In genomic region chr3:52039958-52040357, GRCm38 (mm10) we compare ENCODE assay signal across 22 mouse cellular contexts.
DNase-seq lines count a peak whose midpoint lies in the region.
"Had no signal": no experiment of that assay in that cellular context is flagged by ENCODE, and none has a peak within 500 bp of the region (broad histone marks: within the 10 kb centered on the region; RNA-seq: fewer than 3 reads in every experiment).

No protein-coding gene starts in this region.

- no peaks in the 10 kb centered on the region for H3K27me3 ChIP-seq in forebrain, embryonic 10.5 days (ENCODE audit: poor library complexity, severe bottlenecking)
- H3K27me3 ChIP-seq: CH12.LX; midbrain, embryonic 12.5 days; neural tube, embryonic 13.5 days had no signal

- H3K4me3 ChIP-seq in forebrain, embryonic 10.5 days: no peak overlapping the region
- H3K4me3 ChIP-seq: erythroblast, embryonic 14.5 days; heart, embryonic 13.5 days; left cerebral cortex, adult 2 months; midbrain, embryonic 12.5 days; neural tube, embryonic 13.5 days had no signal

- no peaks in the 10 kb centered on the region for H3K9me3 ChIP-seq in forebrain, embryonic 10.5 days
- H3K9me3 ChIP-seq: heart, embryonic 13.5 days; midbrain, embryonic 12.5 days; neural tube, embryonic 13.5 days had no signal

- WGBS in forebrain, embryonic 10.5 days: 91% methylated on average over 7 of the region's 7 CpGs

- H3K4me1 ChIP-seq in forebrain, embryonic 10.5 days: peaks cover 84% of the 10 kb centered on the region

- 0 out of 2 replicates have a peak, but pooled peaks cover 2% of the 10 kb centered on the region for H3K36me3 ChIP-seq in forebrain, embryonic 10.5 days (replicated peaks)
- H3K36me3 ChIP-seq: heart, embryonic 13.5 days; midbrain, embryonic 12.5 days; neural tube, embryonic 13.5 days had no signal

- H3K27ac ChIP-seq in forebrain, embryonic 10.5 days: no peak overlapping the region
- H3K27ac ChIP-seq: heart, embryonic 13.5 days; hindbrain, embryonic 14.5 days; left cerebral cortex, adult 2 months; macrophage; midbrain, embryonic 12.5 days; neural tube, embryonic 13.5 days had no signal

- peak; percentile 56 for DNase-seq in adrenal gland, postnatal 14 days
- no peak for DNase-seq in adrenal gland, adult 18-20 months (ENCODE audit: low spot score in 2 of 2)
- peak; percentile 87 for DNase-seq in NIH3T3 (ENCODE audit: low read depth)
- DNase-seq in lung, adult 18-20 months: peak; percentile 67 to 89
- DNase-seq in lung, postnatal 14 days: peak; percentile 73
- DNase-seq in thymus, postnatal 14 days: no peak
- DNase-seq in thymus, postnatal 25 days: no peak
- no peak for DNase-seq in forebrain, embryonic 10.5 days (ENCODE audit: extremely low spot score, low spot score)
- DNase-seq: cerebellum, adult 18-20 months; cerebellum, postnatal 36 days; kidney, postnatal 4 days; layer of hippocampus, adult 9-11 months; left cerebral cortex, postnatal 4 days; liver had no signal

Comparison
In these comparisons a context has a peak if more than half of its experiments do, and no peak if none do; other contexts are left out.
1. DNase-seq: peak in adrenal gland, postnatal 14 days (single experiment), NIH3T3 (single experiment), lung, adult 18-20 months (2 of 2) and lung, postnatal 14 days (single experiment); none in adrenal gland, adult 18-20 months (0 of 2), thymus, postnatal 14 days (single experiment), thymus, postnatal 25 days (single experiment) and forebrain, embryonic 10.5 days (single experiment).